Mouse (Mus musculus): ENCODE results near the gene Brd7.

- TF ChIP-seq CTCF (IDR thresholded peaks at IDR 0.05; ENCODE audit: extremely low read depth, insufficient read depth, insufficient read length, insufficient replicate concordance) (no peak), POLR2A (IDR thresholded peaks at IDR 0.05; ENCODE audit: low read depth, low read length) (no peak)
Observed at GRCm38 (mm10) chr8:88330816-88331215, 31.2 kb downstream of the Brd7 start.

All from spleen, adult 2 months (tissue).